Mouse (Mus musculus) left cerebral cortex, adult 9 months (tissue): ENCODE measurements around the gene D630045J12Rik.

Experiments
- DNase-seq, 2 experiments: peaks; one replicate each; pipeline ENCODE4 v3.0.0; 2022; ENCODE audit warnings: low spot score in 2 of 2

D630045J12Rik gene

GRCm38 (mm10) chr6:38253736-38254641 is at the start of gene D630045J12Rik:
TSS of gene D630045J12Rik (minus strand) at chr6:38254009.
- no peak for DNase-seq

DNA sequence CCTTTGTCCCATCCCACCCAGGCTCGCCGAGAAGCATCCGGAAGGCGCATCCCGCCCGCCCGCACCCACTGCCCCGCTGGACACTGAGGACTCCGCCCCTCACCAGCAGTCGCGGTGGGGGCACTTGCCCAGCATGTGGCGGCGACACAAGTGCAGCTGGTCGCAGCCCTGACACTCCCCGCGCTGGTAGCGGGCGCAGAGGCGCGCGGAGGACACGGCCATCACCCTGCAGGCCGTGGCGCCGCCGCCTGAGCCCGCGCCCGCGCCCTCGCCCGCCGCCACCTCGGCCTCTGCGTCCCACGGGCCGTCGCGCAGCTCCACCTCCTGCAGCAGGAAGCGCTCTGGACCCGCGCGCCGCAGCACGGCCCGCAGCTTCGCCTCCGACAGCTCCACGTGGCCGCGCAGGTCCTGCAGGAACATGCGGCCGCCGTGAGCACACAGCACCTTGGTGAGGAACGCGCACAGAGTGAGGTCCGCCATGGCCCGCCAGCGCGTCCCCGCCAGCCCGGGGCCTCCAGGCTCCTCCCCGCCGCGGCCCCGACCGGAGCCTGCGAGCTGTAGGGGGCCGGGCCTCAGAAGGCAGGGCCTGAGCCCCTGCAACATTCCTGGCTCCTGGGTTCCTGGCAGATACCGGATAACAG is 45.1 kb upstream of the D630045J12Rik start, which contains the start of gene Zc3hav1l:
Zc3hav1l (minus strand) TSS at position 499 of the 641 bp plus-strand sequence.
- DNase-seq: peak; percentile 32 to 50

DNA sequence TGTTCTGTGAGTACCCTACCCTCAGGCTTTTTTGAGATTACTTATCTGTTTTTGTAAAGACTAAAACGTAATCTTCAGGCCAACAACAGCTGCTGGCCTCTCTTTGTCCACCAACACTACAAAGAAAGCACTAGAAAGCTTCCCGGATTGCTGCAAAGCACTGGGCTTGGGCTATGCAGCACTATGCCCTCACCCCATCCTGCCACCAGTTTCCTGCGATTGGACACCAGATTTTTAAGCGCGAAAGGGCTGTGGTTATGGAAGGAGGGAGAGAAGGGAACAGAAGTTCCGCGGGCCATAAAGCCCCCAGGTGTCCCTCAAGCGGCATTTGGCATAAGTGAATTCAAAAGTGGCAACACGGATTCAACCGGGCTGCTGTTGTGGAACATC is 44.4 kb upstream of the D630045J12Rik start:
- no peak for DNase-seq

DNA sequence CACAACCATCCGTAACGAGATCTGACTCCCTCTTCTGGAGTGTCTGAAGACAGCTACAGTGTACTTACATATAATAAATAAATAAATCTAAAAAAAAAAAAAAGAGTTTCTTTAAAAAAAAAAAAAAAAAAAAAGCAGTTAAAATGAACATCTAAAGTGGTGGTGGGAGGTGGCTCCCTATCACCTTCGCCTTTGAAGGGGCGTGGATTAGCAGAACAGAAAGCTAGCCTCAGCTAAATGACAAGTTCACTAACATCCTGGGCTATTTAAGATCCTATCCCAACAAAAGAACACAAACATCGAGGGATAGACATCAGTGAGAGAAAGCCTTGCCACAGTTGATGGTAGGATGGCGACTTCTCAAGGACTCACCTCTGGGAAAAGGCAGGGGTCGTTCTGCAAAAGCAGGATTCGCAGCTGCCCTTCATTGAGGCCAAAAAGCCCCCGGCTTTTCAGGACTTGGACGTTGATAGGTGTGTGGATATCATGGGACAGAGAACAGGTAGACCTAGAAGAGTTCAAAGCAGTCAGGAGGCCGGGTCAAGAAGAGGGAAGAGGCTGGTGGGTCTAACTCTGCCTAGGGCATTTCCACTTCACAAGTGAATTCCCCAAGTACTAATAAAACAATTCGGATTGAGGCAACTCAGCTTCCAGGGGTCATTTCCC is 43.9 kb upstream of the D630045J12Rik start:
- no peak for DNase-seq

DNA sequence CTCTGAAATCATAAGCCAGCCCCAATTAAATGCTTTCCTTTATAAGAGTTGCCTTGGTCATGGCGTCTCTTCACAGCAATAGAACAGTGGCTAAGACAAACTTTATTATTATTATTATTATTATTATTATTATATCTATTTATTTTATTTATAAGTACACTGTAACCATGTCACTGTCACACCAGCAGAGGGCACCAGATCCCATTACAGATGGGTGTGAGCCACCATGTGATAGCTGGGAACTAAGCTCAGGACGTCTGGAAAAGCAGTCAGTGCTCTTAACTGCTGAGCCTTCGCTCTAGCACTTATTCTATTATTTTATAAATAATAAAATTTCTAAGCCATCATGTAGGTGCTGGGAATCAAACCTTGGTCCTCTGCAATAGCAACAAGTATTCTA is 39.9 kb upstream of the D630045J12Rik start:
- DNase-seq: no peak

GRCm38 (mm10) chr6:38292871-38293646 is 39.2 kb upstream of the D630045J12Rik start:
- DNase-seq: no peak

DNA sequence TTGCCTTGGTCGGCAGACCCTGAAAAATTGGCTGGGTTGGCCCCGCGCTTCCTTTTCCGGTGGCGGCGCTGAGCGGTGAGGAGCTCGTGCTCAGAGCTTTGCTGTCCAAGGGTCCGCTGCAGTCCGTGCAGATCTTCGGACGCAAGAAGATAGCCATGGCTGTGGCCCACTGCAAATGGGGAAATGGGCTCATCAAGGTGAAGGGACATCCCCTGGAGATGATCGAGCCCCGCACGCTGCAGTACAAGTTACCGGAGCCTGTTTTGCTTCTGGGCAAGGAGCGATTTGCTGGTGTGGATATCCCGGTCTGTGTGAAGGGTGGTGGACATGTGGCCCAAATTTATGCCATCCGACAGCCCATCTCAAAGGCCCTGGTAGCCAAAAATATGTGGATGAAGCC is 30.6 kb upstream of the D630045J12Rik start:
- DNase-seq: no peak

DNA sequence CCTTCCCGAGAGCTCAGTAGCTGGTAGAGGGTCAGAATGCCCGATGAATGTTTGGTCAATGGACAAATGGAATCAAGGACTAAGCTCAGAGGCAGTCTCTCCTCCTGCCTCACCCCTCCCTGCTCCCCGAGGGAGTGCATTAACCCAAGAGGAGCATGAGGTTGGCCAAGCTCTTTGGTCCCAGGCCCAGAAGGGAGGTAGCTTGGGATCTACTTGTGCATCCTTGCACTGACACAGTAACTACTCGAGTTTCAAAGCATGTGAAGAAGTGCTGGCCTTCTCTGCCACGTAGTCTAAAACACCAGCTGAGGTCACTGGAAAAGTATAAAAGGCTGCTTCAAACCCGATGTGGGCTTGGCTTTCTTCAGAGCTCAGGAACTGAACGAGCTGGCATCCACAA is 10.7 kb upstream of the D630045J12Rik start:
- no peak for DNase-seq

- DNase-seq: peak; percentile 70 to 85
Observed at GRCm38 (mm10) chr6:38263393-38264159, 9.8 kb upstream of the D630045J12Rik start.

DNA sequence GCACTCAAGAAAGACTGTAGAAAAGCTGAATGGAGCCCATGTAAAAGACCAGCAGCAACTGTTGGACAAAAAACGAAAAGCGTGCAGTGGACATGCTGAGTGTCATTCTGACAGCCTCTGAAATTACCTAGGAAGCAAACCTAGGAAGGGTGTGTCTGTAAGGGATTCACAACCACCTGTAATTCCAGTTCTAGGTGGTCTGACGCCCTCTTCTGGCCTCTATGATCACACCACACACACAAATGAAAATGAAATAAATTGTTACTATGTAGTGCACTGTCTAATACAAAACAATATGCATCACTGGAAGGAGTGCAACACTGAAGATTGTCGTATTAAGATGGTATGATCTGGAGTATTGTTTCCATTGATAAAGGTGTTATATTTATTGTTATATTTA is 8.1 kb upstream of the D630045J12Rik start:
- no peak for DNase-seq

GRCm38 (mm10) chr6:38257506-38257905 is 3.7 kb upstream of the D630045J12Rik start:
- no peak for DNase-seq

DNA sequence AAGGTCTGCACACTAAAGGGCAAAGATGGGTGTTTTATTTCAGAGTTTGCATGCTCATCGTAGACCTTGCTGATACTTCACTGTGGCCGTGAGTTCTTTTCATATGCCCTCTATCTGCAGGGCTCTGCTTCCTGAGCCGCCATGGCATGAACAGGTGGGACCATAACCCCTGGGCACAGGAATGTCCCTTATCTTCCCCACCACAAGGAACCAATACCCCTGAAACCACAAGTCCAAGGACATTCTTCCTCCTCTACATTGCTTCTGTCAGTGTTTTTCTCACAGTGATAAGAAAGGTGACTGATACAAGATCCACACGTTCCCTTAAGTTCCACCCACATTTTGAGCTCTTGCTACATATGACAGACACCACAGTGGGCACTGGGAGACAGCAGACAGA is 3.0 kb upstream of the D630045J12Rik start:
- no peak for DNase-seq

- no peak for DNase-seq
Observed at GRCm38 (mm10) chr6:38255794-38256193, 2.0 kb upstream of the D630045J12Rik start.

- DNase-seq: no peak
Observed at GRCm38 (mm10) chr6:38252766-38253735, 758 bp downstream of the D630045J12Rik start.

DNA sequence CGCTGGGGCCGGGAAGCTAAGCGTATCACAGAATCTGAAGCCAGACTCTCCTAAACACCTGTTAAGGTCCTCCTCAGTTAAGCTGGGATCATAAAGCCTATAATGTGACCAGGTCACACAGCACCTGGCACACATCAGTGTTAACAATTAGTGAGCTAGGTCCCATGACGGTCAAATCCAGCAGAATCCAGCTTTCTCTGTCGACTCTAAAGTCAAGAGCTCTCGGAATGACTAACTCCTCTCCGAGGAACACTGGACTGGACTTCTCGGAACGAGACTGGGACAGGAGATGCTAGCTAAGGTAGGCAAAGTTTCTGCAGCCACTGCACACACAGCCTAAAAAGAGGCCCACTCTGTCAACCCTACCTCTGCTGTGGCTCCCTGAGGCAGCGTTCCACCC is 1.7 kb downstream of the D630045J12Rik start:
- no peak for DNase-seq

DNA sequence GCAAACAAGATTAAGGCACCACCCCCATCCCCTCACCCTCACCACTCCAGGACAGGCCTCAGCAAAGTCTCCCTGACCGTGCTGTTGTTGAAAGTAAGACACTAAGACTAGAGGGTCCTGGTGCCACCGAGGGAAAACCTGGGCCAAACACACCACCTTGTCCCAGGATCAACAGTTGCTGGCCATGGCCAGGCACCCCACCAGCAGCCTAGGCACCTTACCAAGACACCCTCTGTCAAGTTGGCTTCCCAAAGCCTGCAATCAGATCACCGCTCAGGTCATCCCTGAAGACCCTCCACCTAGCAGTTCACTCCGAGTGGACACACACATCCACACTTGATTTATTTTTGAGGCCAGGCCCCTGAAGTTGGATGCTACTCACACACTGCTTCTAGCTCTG is 2.3 kb downstream of the D630045J12Rik start:
- no peak for DNase-seq

DNA sequence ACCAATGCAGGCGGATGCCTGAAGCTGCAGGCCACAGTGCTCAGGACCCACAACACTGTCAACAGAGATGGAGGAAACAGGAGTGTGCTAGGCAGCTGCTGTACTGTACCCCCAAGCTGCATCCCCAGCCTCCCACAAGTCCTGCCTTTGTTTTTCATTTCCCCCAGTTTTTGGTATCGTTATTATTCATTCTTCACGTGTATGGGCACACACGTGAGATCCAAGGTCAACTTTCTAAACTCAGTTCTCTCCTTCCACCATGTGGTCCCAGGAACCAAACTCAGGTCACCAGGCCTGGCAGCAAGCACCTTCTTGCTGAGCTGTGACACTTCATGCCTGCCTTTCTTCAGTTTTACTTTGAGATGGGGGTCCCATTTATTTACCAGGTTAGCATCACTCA is 6.4 kb downstream of the D630045J12Rik start:
- no peak for DNase-seq

DNA sequence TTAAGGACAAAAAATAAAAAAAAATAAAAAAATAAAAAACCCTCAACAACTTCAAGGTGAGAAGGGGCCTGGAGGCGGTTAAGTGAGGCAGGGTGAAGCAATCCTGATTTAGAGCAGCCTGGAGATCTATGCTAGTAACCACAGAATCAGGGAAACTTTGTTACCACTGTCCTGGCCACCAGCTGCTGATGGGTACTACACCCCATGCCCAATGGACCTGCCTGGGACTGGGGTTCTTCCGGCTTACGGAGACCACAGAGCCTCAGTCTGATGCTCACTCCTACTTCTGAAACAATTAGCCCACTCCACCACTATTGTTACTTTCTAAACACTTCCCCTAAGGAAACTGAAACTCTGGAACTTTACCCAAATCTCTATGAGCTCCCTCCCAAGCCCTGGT is 9.0 kb downstream of the D630045J12Rik start:
- no peak for DNase-seq

DNA sequence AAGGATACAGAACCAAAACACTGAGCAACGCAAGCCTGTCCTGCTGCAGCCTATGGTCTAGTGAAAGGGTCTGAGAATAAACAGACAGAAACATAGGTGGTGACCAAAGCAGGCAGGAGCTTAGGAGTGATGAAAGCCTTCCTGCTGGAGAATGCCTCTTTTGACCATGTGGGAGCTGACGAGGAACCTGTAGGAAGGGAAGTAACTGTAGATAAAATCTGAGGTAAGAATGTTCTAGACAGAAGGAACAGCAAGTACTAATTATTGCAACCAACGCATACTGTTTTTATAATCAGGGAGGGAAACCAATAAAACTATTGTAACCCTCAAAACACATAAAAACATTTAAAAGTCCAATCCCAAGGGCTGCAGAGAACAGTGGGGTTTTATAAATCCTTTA is 9.6 kb downstream of the D630045J12Rik start:
- DNase-seq: no peak

GRCm38 (mm10) chr6:38242833-38243232 is 11.0 kb downstream of the D630045J12Rik start:
- no peak for DNase-seq
